Mouse (Mus musculus): ENCODE data around the gene Zfp324. TPM values are rescaled to one million over a fixed set of nuclear protein-coding genes. Genes with fewer than 3 reads are reported as not detected.

Zfp324 gene
- polyA plus RNA-seq, 1 experiment, result 5.8 TPM

DNA sequence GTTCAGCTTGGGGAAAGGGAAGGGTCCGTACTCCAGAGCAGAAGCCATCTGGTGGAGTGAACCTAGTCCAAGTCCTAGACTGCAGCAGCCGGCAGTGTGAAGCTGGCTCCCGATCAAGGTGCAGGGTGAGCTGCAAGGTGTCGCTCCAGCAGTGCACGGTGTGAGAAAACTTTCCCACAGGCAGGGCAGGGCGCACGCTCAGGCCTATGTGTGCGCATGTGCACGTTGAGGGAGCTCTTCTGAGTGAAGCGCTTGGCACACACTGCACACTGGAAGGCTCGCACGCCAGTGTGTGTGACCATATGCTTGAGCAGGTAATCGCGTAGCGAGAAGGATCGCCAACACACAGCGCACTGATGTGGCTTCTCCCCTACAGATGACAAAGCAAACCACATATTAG lies 40.4 kb downstream of the Zfp324 start:
- TF ChIP-seq CTCF (IDR thresholded peaks at IDR 0.05; ENCODE audit: borderline replicate concordance, insufficient read depth, low read depth, low read length) (no peak), POLR2A (IDR thresholded peaks at IDR 0.05; ENCODE audit: borderline replicate concordance, insufficient read depth, low read length) (no peak)
- no peaks in the 10 kb centered on the region for H3K27me3 ChIP-seq (ENCODE audit: control insufficient read depth, insufficient read depth, low read length)
- 17% methylated on average over 17 of the region's 17 CpGs for WGBS
- peak; percentile 45 to 48 for DNase-seq
- peaks cover 18% of the 10 kb centered on the region for H3K4me1 ChIP-seq (ENCODE audit: control insufficient read depth, insufficient read depth, low read length)
- H3K27ac ChIP-seq (ENCODE audit: insufficient read depth, low read length), result 0 out of 2 replicates have a peak overlapping the region, but pooled peaks have one; percentile 12
- no peak overlapping the region for H3K4me3 ChIP-seq (replicated peaks; ENCODE audit: insufficient read depth, low read depth, low read length)

DNA sequence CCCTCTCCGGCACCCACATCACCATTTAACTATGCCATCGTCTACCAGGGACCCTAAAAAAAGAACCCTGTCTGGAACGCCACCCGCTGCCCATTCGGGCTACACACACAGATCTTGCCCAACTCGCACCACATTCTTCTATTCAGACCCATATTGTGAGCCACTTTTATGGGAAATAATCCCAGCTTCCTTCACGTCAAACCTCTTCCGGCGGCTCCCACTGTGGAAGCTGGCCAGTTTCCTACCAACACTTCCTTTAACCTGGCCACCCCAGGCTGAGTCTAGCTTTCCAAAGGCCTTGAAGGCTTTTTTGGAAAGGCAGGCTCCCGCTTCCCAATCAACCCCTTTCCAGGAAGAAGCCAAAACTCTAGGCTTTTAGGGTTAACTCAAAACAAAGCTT lies 40.9 kb downstream of the Zfp324 start:
- WGBS, result 58% methylated on average over 10 of the region's 10 CpGs
- TF ChIP-seq POLR2A (IDR thresholded peaks at IDR 0.05; ENCODE audit: borderline replicate concordance, insufficient read depth, low read length) (no peak), CTCF (IDR thresholded peaks at IDR 0.05; ENCODE audit: borderline replicate concordance, insufficient read depth, low read depth, low read length) (no peak)

DNA sequence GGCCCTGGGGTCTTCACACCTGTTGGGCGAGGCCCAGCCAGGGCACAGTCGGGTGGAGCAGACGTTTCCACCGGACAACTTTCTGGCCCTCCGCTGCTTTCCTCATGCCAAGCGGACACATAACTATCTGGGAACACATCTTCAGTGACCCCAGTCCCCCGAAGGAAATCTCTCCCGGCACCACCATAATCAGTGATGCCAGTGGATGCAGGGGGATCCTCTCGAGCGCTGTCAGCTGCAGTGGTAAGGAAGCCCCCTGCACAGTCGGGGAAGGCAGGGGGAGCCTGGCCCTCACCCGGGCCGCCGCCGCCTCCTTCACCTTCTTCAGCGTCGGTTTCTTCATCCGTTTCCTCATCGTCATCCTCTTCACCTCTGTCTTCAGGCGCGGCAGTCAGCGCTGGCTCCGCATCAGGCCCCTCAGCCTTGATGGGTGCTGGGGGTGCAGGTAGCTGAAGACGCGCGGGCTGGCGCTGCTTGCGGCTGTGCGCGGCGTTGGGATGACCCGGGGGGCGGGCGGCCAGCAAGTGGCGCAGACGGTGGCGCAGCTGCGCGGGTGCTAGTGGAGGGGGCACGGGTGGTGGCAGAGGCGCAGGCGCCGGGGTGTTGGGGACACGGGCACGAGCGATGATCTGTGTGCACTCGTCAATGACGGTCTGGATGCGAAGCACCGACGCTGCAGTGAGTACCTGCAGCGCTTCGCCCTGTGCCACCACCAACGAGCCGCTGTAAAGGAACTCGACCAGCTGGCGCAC lies 41.9 kb downstream of the Zfp324 start:
- whole genome bisulfite sequencing, result 52% methylated on average over 57 of the region's 57 CpGs
- Histone ChIP-seq H3K27ac (ENCODE audit: insufficient read depth, low read length) (no peak overlapping the region), H3K4me3 (replicated peaks; ENCODE audit: insufficient read depth, low read depth, low read length) (no peak overlapping the region), H3K27me3 (ENCODE audit: control insufficient read depth, insufficient read depth, low read length) (no peaks in the 10 kb centered on the region), H3K4me1 (ENCODE audit: control insufficient read depth, insufficient read depth, low read length) (peaks cover 18% of the 10 kb centered on the region)
- TF ChIP-seq CTCF (IDR thresholded peaks at IDR 0.05; ENCODE audit: borderline replicate concordance, insufficient read depth, low read depth, low read length), result no peak
- TF ChIP-seq POLR2A (IDR thresholded peaks at IDR 0.05; ENCODE audit: borderline replicate concordance, insufficient read depth, low read length), result no peak
- DNase-seq, result peak; percentile 17 to 40

More for the DNA sequence above, 40.9 kb downstream of the Zfp324 start:
- no peaks in the 10 kb centered on the region for H3K27me3 ChIP-seq (ENCODE audit: control insufficient read depth, insufficient read depth, low read length)
- peaks cover 18% of the 10 kb centered on the region for H3K4me1 ChIP-seq (ENCODE audit: control insufficient read depth, insufficient read depth, low read length)
- no peak for DNase-seq
- no peak overlapping the region for H3K27ac ChIP-seq (ENCODE audit: insufficient read depth, low read length)
- no peak overlapping the region for H3K4me3 ChIP-seq (replicated peaks; ENCODE audit: insufficient read depth, low read depth, low read length)

DNA sequence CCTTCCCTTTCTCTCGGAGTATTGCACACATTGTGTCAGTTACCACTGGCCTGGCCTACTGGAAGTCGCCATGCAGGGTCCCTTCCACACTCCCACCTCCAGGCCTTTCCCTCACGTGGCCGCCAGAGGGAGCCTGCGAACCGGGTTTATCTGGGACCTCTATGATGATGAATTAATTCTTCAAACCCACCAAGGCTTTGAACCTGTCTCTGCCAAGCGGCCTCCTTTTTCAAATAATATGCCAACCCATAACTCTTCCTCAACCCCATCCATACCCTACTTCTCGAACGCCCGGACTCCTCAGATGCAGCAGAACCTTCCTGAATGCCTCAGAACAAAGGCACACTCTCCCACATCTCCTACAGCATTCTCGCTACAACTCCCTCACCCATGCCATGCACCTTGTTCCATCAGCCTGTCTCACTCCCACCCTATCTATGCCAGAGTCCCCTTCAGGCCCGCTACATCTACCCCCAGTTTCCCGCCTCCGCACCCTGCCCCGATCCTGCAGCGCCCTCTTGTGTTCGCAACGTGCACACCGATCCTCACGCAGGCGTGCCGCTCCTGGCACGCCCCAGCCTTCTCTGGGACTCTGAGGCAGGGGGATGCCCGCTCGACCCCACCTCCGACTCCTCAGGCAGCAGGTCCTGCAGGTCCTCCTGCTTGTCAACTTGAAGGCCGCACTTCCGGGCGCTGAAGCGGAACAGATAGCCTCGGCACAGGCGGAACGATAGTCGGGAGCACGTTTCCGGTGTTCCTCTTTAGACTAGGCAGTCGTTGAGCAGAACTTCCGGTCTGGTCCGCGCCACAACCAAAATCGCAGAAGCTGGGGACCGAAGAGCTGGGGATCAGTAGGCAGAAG lies 43.7 kb downstream of the Zfp324 start:
- under 1% methylated on average over 42 of the region's 42 CpGs for WGBS
- TF ChIP-seq POLR2A (IDR thresholded peaks at IDR 0.05; ENCODE audit: borderline replicate concordance, insufficient read depth, low read length) (peak; percentile 74; the same call in 1 of the 2 replicates), CTCF (IDR thresholded peaks at IDR 0.05; ENCODE audit: borderline replicate concordance, insufficient read depth, low read depth, low read length) (peak; percentile 77)
- peak overlapping the region; percentile 97 for H3K4me3 ChIP-seq (replicated peaks; ENCODE audit: insufficient read depth, low read depth, low read length)

DNA sequence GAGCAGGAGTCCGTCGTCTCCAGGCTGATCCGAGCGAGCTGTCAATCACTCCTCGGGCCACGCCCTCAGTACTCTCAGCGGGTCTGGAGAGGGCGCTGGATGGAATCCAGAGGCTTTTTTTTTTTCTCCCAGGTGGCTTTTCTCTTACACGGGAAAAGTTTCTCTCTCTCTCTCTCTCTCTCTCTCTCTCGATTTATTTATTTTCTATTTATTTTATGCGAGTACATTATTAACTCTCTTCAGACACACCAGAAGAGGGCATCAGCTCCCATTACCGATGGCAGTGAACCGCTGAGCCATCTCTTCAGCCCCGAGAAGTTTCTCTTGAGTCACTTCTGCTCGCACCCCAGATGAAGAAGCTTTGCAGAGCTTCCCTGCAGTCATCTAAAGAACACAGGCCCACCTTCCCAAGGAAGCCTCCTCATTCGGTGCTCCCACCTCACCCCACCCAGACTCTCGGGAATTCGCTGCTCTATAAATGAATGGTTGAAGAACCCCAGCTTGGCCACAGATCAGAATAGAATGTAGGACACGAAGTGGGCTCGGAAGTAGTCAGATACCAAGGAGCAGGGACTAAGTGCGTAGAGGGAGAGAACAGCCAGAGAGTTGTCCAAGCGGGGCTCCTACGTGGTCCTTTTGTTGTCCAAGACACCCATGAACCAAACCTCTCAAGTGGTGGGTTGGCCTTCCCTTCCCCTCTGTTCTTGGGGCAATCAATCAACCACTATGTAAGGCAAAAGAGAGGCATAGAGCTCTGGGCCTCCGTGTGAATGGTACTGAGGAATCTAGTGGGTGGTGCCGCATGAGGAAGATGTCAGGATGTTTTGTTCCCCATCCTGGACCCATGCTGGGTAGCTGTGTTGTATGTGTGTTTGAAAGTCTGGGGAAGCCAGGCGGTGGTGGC lies 44.6 kb downstream of the Zfp324 start, which contains the start of gene Zbtb45:
TSS of gene Zbtb45 (minus strand) at position 30 of the 904 bp plus-strand sequence.
- peak within 1 kb of the TSS; percentile 92 for H3K27ac ChIP-seq (ENCODE audit: insufficient read depth, low read length)
- H3K4me1 ChIP-seq (ENCODE audit: control insufficient read depth, insufficient read depth, low read length), result peaks cover 18% of the 10 kb centered on the region
- peak in 1 of 2 experiments; percentile 13 for DNase-seq
- TF ChIP-seq POLR2A (IDR thresholded peaks at IDR 0.05; ENCODE audit: borderline replicate concordance, insufficient read depth, low read length), result no peak
- no peak for TF ChIP-seq CTCF (IDR thresholded peaks at IDR 0.05; ENCODE audit: borderline replicate concordance, insufficient read depth, low read depth, low read length)
- no peaks in the 10 kb centered on the region for H3K27me3 ChIP-seq (ENCODE audit: control insufficient read depth, insufficient read depth, low read length)
- H3K4me3 ChIP-seq (replicated peaks; ENCODE audit: insufficient read depth, low read depth, low read length), result peak within 1 kb of the TSS; percentile 97
- 4% methylated on average over 26 of the region's 26 CpGs for WGBS

More for the DNA sequence above, 43.7 kb downstream of the Zfp324 start:
- Histone ChIP-seq H3K4me1 (ENCODE audit: control insufficient read depth, insufficient read depth, low read length) (peaks cover 18% of the 10 kb centered on the region), H3K27me3 (ENCODE audit: control insufficient read depth, insufficient read depth, low read length) (no peaks in the 10 kb centered on the region), H3K27ac (ENCODE audit: insufficient read depth, low read length) (peak overlapping the region; percentile 92)
- DNase-seq, result peak; percentile 93 to 96

DNA sequence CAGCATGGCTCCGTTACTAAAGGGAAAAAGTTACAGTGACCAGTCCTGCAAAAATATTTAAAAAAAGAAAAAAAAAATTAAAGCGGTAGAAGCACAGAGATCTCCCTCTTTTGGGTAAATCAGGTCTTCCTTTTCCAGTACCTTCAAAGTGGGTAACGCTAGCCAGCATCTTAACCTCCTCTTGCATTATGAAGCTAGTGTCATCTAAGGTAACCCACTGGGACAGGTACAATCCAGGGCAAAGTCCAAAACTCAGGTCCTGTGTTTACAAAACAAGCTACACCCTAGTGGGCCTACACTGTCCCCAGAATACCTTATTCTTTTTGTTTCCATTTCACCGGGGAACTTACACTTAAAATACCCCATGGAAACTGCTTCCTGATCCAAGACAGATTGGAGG lies 48.0 kb downstream of the Zfp324 start:
- Histone ChIP-seq H3K4me3 (replicated peaks; ENCODE audit: insufficient read depth, low read depth, low read length) (no peak overlapping the region), H3K4me1 (ENCODE audit: control insufficient read depth, insufficient read depth, low read length) (peaks cover under 1% of the 10 kb centered on the region; the same call in 1 of the 2 replicates), H3K27ac (ENCODE audit: insufficient read depth, low read length) (no peak overlapping the region), H3K27me3 (ENCODE audit: control insufficient read depth, insufficient read depth, low read length) (no peaks in the 10 kb centered on the region)
- 77% methylated on average over 4 of the region's 4 CpGs for WGBS
- DNase-seq, result no peak
- TF ChIP-seq CTCF (IDR thresholded peaks at IDR 0.05; ENCODE audit: borderline replicate concordance, insufficient read depth, low read depth, low read length) (no peak), POLR2A (IDR thresholded peaks at IDR 0.05; ENCODE audit: borderline replicate concordance, insufficient read depth, low read length) (no peak)

All from cerebellum, adult 2 months (tissue).